Mouse (Mus musculus) ES-E14 (cell line): ENCODE data around the gene Capza1. TPM values are rescaled to one million over a fixed set of nuclear protein-coding genes. Genes with fewer than 3 reads are reported as not detected.

ENCODE experiments used
- DNase-seq: peaks from one replicate; pipeline ENCODE4 v3.0.0-alpha.2; 2013; ENCODE audit warnings: low read depth, low spot score
- H3K27ac ChIP-seq: 2 replicates; pipeline ENCODE4 v1.5.1; 2012; ENCODE audit warnings: low read depth, mild to moderate bottlenecking, low read length, moderate library complexity, mixed read lengths; ENCODE audit not compliant: poor library complexity, insufficient read depth, severe bottlenecking
- H3K36me3 ChIP-seq: 2 replicates; pipeline ENCODE4 v1.6.1; 2012; ENCODE audit warnings: mild to moderate bottlenecking, low read length, moderate library complexity, mixed read lengths; ENCODE audit not compliant: control insufficient read depth, poor library complexity, insufficient read depth, severe bottlenecking
- H3K4me1 ChIP-seq, 2 experiments: fragments of 150-350 bp in 1 of 2; sonication (generic) in 1 of 2; 2 replicates each; pipeline ENCODE4 v1.6.1; 2012; ENCODE audit warnings: low read length in 2 of 2, mild to moderate bottlenecking in 1 of 2, mixed read lengths in 1 of 2; ENCODE audit not compliant: control insufficient read depth in 2 of 2, insufficient read depth in 2 of 2, poor library complexity in 1 of 2
- H3K4me3 ChIP-seq, 2 experiments: fragments of 150-350 bp in 1 of 2; sonication (generic) in 1 of 2; 2 replicates each; pipeline ENCODE4 v1.5.1; 2012; ENCODE audit warnings: low read length in 2 of 2, low read depth in 1 of 2, mild to moderate bottlenecking in 1 of 2, mixed read lengths in 1 of 2; ENCODE audit not compliant: insufficient read depth in 1 of 2, poor library complexity in 1 of 2, severe bottlenecking in 1 of 2
- H3K9ac ChIP-seq: 2 replicates; pipeline ENCODE4 v1.6.1; 2012; ENCODE audit warnings: low read depth, mild to moderate bottlenecking, low read length, mixed read lengths; ENCODE audit not compliant: poor library complexity, insufficient read depth, severe bottlenecking
- H3K9me3 ChIP-seq: fragments of 150-350 bp; sonication (generic); 2 replicates; pipeline ENCODE4 v1.6.1; 2012; ENCODE audit warnings: low read depth, mild to moderate bottlenecking, low read length; ENCODE audit not compliant: control insufficient read depth, insufficient read depth
- CHD2 ChIP-seq: IDR thresholded peaks from 2 replicates; pipeline ENCODE4 v1.6.1; 2014; ENCODE audit warnings: mild to moderate bottlenecking, low read depth, low read length, inconsistent platforms
- HCFC1 ChIP-seq: IDR thresholded peaks from 2 replicates; pipeline ENCODE4 v1.6.1; 2012; ENCODE audit warnings: low read length, inconsistent platforms, borderline replicate concordance; ENCODE audit not compliant: insufficient read depth
- MAFK ChIP-seq: IDR thresholded peaks from 2 replicates; pipeline ENCODE4 v1.6.1; 2014; ENCODE audit warnings: mild to moderate bottlenecking, low read depth, low read length, inconsistent platforms; ENCODE audit not compliant: insufficient read depth
- ZC3H11A ChIP-seq: IDR thresholded peaks from 2 replicates; pipeline ENCODE4 v1.6.1; 2012; ENCODE audit warnings: low read depth, mild to moderate bottlenecking, inconsistent platforms, low read length, borderline replicate concordance
- ZNF384 ChIP-seq: IDR thresholded peaks from 2 replicates; pipeline ENCODE4 v1.6.1; 2012; ENCODE audit warnings: low read depth, low read length, inconsistent platforms
- in situ Hi-C, 2 experiments: fragments of 600-800 bp; cut with MboI; formaldehyde crosslinking; loops; one replicate each; pipeline ENCODE4 v1.15.1; 2025; ENCODE audit warnings: low sequenced_read_pairs in 2 of 2, inconsistent platforms in 1 of 2; ENCODE audit not compliant: unreplicated experiment in 2 of 2
- total RNA-seq: library from RNA; depleted of rRNA; stranded (reverse); fragments of 300-350 nt; gene quantifications from 2 replicates; pipeline ENCODE4 v1.2.3, GENCODE M21; 2012

Gene Capza1
- total RNA-seq, 1 experiment = 59.1 TPM

DNA sequence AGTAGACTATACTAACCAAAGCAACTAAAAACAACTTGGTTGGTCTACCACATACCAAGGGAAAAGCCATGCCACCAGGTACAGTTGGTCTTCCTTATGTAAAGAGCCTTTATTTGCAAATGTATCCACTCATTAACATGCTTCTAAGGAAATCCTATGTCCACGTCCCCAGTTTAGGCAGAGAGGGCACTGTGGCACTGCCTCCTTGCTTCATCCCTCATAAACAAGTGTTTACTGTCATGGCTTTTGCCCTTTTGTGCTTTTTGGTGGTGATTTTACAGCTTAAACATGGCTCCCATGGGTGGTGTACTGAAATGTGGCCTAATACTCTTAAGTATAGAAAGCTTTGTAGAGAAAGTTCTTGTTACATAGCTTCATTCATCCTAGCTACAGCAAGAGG is 43.9 kb downstream of the Capza1 start:
- H3K9ac ChIP-seq = no peak overlapping the region
- no peak overlapping the region; the same call in 1 of the 2 replicates for H3K27ac ChIP-seq
- in situ Hi-C loops = no loop called here
- H3K4me1 ChIP-seq = peaks cover 11 to 13% of the 10 kb centered on the region in 2 experiments; a peak in 3 of 4 replicates
- TF ChIP-seq HCFC1 = no peak
- no peak for TF ChIP-seq CHD2
- TF ChIP-seq MAFK = no peak
- TF ChIP-seq ZNF384 = no peak
- no peak for TF ChIP-seq ZC3H11A
- H3K36me3 ChIP-seq = peaks cover 2% of the 10 kb centered on the region; the same call in 1 of the 2 replicates
- no peak overlapping the region for H3K4me3 ChIP-seq
- H3K9me3 ChIP-seq = no peaks in the 10 kb centered on the region
- no peak for DNase-seq

DNA sequence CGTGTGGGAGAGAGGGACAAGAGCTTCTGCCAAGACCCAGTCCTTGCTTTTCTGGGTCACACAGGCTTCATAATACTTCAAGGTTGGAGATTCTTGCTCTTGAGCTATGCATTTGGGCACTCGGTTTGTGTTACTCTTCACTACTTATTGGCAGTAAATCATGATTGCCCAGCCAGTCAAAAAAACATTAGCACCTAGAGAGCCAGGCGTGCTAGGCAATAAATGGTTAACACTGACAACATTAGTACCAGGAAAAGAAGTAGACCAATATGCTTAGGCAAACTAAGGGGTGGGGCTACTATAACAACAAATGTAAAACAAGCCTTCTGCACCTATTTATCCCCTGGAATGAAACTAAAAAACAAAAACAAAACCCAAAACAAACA is 45.6 kb downstream of the Capza1 start:
- Histone ChIP-seq H3K9me3 (no peaks in the 10 kb centered on the region), H3K36me3 (no peaks in the 10 kb centered on the region), H3K4me1 (peaks cover 16 to 17% of the 10 kb centered on the region in 2 experiments; a peak in 3 of 4 replicates), H3K9ac (peak overlapping the region; percentile 72; the same call in 1 of the 2 replicates), H3K27ac (peak overlapping the region; percentile 76; the same call in 1 of the 2 replicates), H3K4me3 (peak overlapping the region; percentile 77 to 91)
- TF ChIP-seq ZC3H11A (no peak), HCFC1 (no peak), ZNF384 (no peak), CHD2 (no peak), MAFK (no peak)
- DNase-seq = no peak
- in situ Hi-C loops = no loop called here

DNA sequence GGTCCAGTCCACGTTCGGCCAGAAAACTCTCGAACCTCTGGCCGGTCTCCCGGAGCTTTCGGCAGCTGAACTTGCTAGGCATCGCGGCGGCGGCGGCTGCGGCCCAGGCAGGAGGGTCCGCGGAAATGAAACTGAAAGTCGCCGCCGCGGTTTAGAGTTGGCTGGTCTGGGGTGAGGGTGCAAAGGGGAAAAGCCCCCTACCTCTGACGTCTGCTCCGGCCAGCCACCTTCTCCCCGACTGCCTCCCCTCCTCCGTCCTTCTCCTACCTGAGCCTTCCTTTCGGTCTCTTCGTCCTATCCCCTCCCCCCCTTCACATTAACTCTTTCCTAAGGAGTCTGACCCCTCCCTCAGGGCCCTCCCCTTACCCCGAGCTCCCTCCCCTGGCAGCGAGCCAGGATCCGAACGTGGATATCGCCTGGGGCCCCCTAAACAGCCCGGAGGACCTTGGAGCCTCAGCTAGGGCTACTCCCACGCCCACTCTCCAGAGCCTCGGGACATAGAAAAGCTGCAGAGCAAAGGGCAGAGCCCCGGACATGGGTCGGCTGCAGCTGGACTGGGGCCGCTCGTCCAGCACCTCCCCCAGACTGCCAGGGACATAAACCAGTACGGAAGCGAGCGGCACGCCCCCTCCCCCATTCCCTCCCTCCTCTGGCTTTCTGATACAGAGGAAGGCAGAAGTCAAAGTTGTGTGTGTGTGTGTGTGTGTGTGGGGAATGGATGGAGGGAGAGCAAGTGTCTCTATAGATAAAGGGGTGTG is 46.1 kb downstream of the Capza1 start, which contains the start of gene Mov10:
Gene Mov10 (minus strand): TSS at position 573 of the 758 bp plus-strand sequence.
- TF ChIP-seq ZC3H11A (no peak), HCFC1 (no peak), MAFK (no peak), CHD2 (no peak)
- peak; percentile 89 for DNase-seq
- in situ Hi-C loops = no loop called here

DNA sequence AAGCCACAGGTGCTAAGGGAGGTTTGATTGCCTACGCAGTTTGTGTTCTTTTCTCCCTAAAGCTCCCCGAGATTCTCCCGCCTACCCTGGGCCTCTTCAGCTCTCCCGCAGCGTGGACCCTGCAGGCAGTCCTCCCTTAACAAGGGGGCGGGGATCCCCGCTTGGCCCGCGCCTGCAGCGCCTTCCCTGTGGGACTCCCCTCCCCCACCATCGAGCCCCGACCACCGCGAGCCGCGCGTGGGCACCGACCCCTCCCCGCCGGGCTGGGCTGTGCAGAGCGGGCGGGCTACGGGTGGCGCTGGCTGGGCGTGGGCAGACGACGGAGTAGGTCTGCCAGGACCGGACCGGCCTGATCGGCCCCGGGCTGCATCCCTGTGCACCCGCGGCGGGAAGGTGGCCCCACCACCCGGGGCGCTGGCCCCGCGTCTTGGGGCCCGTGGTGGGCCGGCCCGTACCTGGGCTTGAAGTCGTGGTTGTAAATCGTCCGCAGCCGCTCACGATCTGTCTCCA is 46.8 kb downstream of the Capza1 start:
- Histone ChIP-seq H3K4me1 (peaks cover 16 to 17% of the 10 kb centered on the region in 2 experiments; a peak in 3 of 4 replicates), H3K4me3 (peak overlapping the region; percentile 77 to 91), H3K9ac (peak overlapping the region; percentile 72), H3K9me3 (no peaks in the 10 kb centered on the region), H3K27ac (peak overlapping the region; percentile 76), H3K36me3 (no peaks in the 10 kb centered on the region)
- in situ Hi-C loops = no loop called here
- no peak for TF ChIP-seq MAFK
- TF ChIP-seq HCFC1 = no peak
- no peak for TF ChIP-seq ZC3H11A
- no peak for TF ChIP-seq ZNF384
- no peak for TF ChIP-seq CHD2
- no peak for DNase-seq

More for the DNA sequence above, 46.1 kb downstream of the Capza1 start, which contains the start of gene Mov10:
- Histone ChIP-seq H3K4me3 (peak within 1 kb of the TSS; percentile 77 to 91), H3K9me3 (no peaks in the 10 kb centered on the region), H3K27ac (peak within 1 kb of the TSS; percentile 76), H3K4me1 (peaks cover 16 to 17% of the 10 kb centered on the region in 2 experiments; a peak in 3 of 4 replicates), H3K36me3 (no peaks in the 10 kb centered on the region), H3K9ac (peak within 1 kb of the TSS; percentile 72)
